Mouse (Mus musculus) embryonic facial prominence, embryonic 12.5 days (tissue): ENCODE data around the gene Cldn14. TPM values are rescaled to one million over a fixed set of nuclear protein-coding genes. Genes with fewer than 3 reads are reported as not detected.

ENCODE experiments used
- ATAC-seq: fragments of 200-750 bp; cut with Nextera tagmentation; 2 replicates; pipeline ENCODE4 v1.8.0; 2017; ENCODE audit not compliant: insufficient number of reproducible peaks, insufficient read depth, low FRiP score, low TSS enrichment
- H3K27ac ChIP-seq: fragments of 300-500 bp; sonication (generic); 2 replicates; pipeline ENCODE4 v1.5.1; 2016; ENCODE audit warnings: mild to moderate bottlenecking
- H3K27me3 ChIP-seq: fragments of 300-500 bp; sonication (generic); 2 replicates; pipeline ENCODE4 v1.6.1; 2016; ENCODE audit warnings: mild to moderate bottlenecking, moderate library complexity
- H3K36me3 ChIP-seq: fragments of 300-500 bp; sonication (generic); 2 replicates; pipeline ENCODE4 v1.6.1; 2016; ENCODE audit warnings: mild to moderate bottlenecking
- H3K4me1 ChIP-seq: fragments of 300-500 bp; sonication (generic); 2 replicates; pipeline ENCODE4 v1.6.1; 2016
- H3K4me2 ChIP-seq: fragments of 300-500 bp; sonication (generic); replicated peaks from 2 replicates; pipeline ENCODE4 v1.6.1; 2016; ENCODE audit warnings: mild to moderate bottlenecking, moderate library complexity
- H3K4me3 ChIP-seq: fragments of 300-500 bp; sonication (generic); 2 replicates; pipeline ENCODE4 v1.5.1; 2016; ENCODE audit warnings: mild to moderate bottlenecking
- H3K9ac ChIP-seq: fragments of 300-500 bp; sonication (generic); 2 replicates; pipeline ENCODE4 v1.6.1; 2016; ENCODE audit warnings: mild to moderate bottlenecking, moderate library complexity
- H3K9me3 ChIP-seq: fragments of 300-500 bp; sonication (generic); 2 replicates; pipeline ENCODE4 v1.6.1; 2016; ENCODE audit warnings: mild to moderate bottlenecking, moderate library complexity
- WGBS: fragments of 180-500 bp; shearing (Covaris S2); methylation state at CpG from one replicate; pipeline ENCODE4 v1.1.7; 2016; 5-methylcytosine and 5-hydroxymethylcytosine counted together
- polyA plus RNA-seq: library from polyadenylated mRNA; unstranded; fragments of >200 nt; fragmentation: Nextera tagmentation; extraction: Ambion mirVana; gene quantifications from 2 replicates; pipeline ENCODE4 v1.2.1, GENCODE M21; 2016

The Cldn14 gene
- polyA plus RNA-seq, 1 experiment from 2014 or later = 0.15 TPM

GRCm38 (mm10) chr16:93941781-93942567 lies 66.7 kb downstream of the Cldn14 start:
- H3K9me3 ChIP-seq = no peaks in the 10 kb centered on the region
- no peak overlapping the region for H3K27ac ChIP-seq
- 67% methylated on average over 10 of the region's 10 CpGs for WGBS
- no peak overlapping the region for H3K4me3 ChIP-seq
- no peak overlapping the region for H3K9ac ChIP-seq
- ATAC-seq = 0 out of 2 replicates have a peak, but pooled peaks have one; percentile 18
- H3K4me2 ChIP-seq = no peak overlapping the region
- H3K4me1 ChIP-seq = peaks cover 22% of the 10 kb centered on the region
- no peaks in the 10 kb centered on the region for H3K36me3 ChIP-seq
- H3K27me3 ChIP-seq = peaks cover 4% of the 10 kb centered on the region

- Histone ChIP-seq H3K27ac (no peak overlapping the region), H3K36me3 (no peaks in the 10 kb centered on the region), H3K4me3 (no peak overlapping the region), H3K9ac (no peak overlapping the region), H3K9me3 (no peaks in the 10 kb centered on the region), H3K27me3 (peaks cover 17% of the 10 kb centered on the region), H3K4me1 (peaks cover 35% of the 10 kb centered on the region), H3K4me2 (no peak overlapping the region)
- no peak for ATAC-seq
- 30% methylated on average over 4 of the region's 4 CpGs for WGBS
These were observed 68.7 kb downstream of the Cldn14 start for GRCm38 (mm10) chr16:93939961-93940360.

- 11% methylated on average over 16 of the region's 16 CpGs for WGBS
- Histone ChIP-seq H3K9me3 (no peaks in the 10 kb centered on the region), H3K36me3 (no peaks in the 10 kb centered on the region), H3K27me3 (peaks cover 27% of the 10 kb centered on the region), H3K9ac (no peak overlapping the region), H3K4me2 (peak overlapping the region; percentile 39), H3K4me1 (peaks cover 39% of the 10 kb centered on the region), H3K4me3 (peak overlapping the region; percentile 16; the same call in 1 of the 2 replicates), H3K27ac (no peak overlapping the region)
- ATAC-seq = no peak
These were observed 70.2 kb downstream of the Cldn14 start for GRCm38 (mm10) chr16:93938400-93938846.

DNA sequence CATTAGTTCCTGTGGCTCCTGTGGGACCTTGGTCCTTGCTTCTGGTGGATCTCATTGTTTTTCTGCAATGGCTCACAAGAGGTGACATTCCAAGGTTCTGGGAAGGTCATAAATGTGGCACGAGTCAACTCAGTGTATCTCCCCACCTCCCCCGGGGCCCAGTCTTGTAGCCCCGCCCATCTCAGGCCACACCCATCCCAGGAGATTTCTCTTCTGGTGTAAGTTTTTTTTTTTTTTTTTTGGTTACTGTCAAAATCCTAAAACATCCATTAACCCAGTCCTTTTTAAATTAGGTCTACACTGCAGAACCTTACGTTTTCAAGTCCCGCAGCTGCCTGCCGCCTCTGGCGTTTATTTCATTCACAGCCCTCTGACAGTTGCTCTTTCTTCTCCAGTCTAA lies 73.6 kb downstream of the Cldn14 start:
- Histone ChIP-seq H3K9ac (no peak overlapping the region), H3K4me1 (peaks cover 28% of the 10 kb centered on the region), H3K4me2 (no peak overlapping the region), H3K36me3 (no peaks in the 10 kb centered on the region), H3K4me3 (no peak overlapping the region), H3K9me3 (no peaks in the 10 kb centered on the region), H3K27me3 (peaks cover 28% of the 10 kb centered on the region), H3K27ac (no peak overlapping the region)
- WGBS = 20% methylated on average over 7 of the region's 7 CpGs
- no peak for ATAC-seq

DNA sequence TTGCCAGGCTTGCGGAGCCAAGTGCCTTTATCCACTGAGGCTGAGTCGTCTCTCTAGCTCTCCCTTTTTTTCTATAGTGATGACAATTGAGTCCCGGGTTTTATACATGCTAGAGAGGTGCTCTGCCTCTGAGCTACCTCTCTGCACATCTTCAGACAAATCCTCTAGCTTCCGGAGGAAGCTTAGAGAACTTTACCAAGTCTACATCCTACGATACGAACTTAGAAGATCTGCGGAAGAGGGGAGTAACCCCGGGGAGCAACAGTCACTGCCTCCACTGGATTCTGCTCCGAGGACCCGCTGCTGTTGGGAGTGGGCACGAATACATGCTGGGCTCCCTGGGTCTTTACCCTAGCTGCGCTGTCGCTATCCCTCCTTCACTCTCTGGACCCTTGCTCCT lies 74.0 kb downstream of the Cldn14 start:
- Histone ChIP-seq H3K36me3 (no peaks in the 10 kb centered on the region), H3K27me3 (peaks cover 28% of the 10 kb centered on the region), H3K9me3 (no peaks in the 10 kb centered on the region), H3K4me1 (peaks cover 28% of the 10 kb centered on the region), H3K27ac (no peak overlapping the region), H3K9ac (no peak overlapping the region), H3K4me2 (no peak overlapping the region), H3K4me3 (no peak overlapping the region)
- ATAC-seq = no peak
- 26% methylated on average over 13 of the region's 13 CpGs for WGBS

GRCm38 (mm10) chr16:93932185-93933168 lies 76.2 kb downstream of the Cldn14 start:
- Histone ChIP-seq H3K9me3 (no peaks in the 10 kb centered on the region), H3K27me3 (peaks cover 25% of the 10 kb centered on the region), H3K9ac (no peak overlapping the region), H3K4me3 (no peak overlapping the region), H3K4me1 (peaks cover 24% of the 10 kb centered on the region), H3K27ac (no peak overlapping the region), H3K4me2 (no peak overlapping the region), H3K36me3 (no peaks in the 10 kb centered on the region)
- 26% methylated on average over 17 of the region's 17 CpGs for WGBS
- ATAC-seq = no peak

GRCm38 (mm10) chr16:93929370-93930032 lies 79.1 kb downstream of the Cldn14 start:
- peaks cover 7% of the 10 kb centered on the region for H3K27me3 ChIP-seq
- no peak overlapping the region for H3K4me2 ChIP-seq
- H3K4me3 ChIP-seq = no peak overlapping the region
- WGBS = 90% methylated on average over 17 of the region's 17 CpGs
- H3K36me3 ChIP-seq = no peaks in the 10 kb centered on the region
- H3K27ac ChIP-seq = no peak overlapping the region
- no peak for ATAC-seq
- peaks cover 7% of the 10 kb centered on the region; the same call in 1 of the 2 replicates for H3K4me1 ChIP-seq
- H3K9ac ChIP-seq = no peak overlapping the region
- H3K9me3 ChIP-seq = no peaks in the 10 kb centered on the region

DNA sequence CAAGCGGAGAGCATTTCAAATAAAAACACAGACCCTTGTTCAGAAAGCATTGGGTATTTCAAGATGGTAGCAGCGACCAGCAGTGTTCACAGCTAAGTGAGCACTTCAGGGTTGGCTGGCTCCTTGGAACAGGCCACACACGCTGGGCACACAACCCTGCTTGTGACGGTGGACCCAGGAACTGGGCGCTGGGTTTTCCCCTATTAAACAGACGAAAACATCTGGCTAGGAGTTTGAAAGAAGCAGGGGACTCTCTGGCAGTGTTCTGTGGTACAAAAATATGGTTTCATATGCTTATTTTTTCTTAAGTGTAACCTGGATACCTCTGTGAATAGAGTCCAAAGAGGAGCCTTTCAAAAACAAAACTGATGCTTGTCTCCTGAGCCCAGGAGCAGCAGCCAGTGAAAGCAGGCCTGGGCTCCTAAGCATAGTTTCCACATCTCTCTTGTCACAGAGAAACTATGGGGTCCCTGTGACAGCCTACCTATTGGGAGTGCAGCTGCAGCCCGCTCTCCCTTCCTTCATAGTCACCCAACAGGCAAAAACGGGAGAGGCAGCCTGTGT lies 82.9 kb downstream of the Cldn14 start:
- Histone ChIP-seq H3K4me1 (no peaks in the 10 kb centered on the region), H3K36me3 (no peaks in the 10 kb centered on the region), H3K4me2 (no peak overlapping the region), H3K9me3 (no peaks in the 10 kb centered on the region), H3K9ac (no peak overlapping the region), H3K27me3 (no peaks in the 10 kb centered on the region), H3K27ac (no peak overlapping the region), H3K4me3 (no peak overlapping the region)
- WGBS = 72% methylated on average over 8 of the region's 8 CpGs
- ATAC-seq = no peak

DNA sequence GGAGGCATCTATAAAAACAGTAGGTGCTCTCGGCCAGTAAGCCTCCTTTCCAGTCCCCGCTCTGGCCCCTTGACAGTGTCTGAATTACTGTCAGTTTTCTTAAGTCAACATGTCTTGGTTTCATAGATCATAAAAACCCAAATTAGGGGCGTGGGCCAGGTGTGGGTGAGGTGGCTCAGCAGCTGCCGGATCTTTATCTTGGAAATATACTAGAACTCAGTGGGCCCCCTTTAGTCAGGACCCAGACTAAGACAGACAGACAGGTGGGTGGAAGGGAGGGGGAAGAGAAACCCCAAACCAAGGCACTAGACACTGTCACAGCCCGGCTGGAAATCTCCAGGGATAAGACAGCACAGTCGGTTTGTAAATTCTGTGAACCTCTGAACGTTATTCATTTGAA lies 84.8 kb downstream of the Cldn14 start:
- 71% methylated on average over 7 of the region's 7 CpGs for WGBS
- H3K4me2 ChIP-seq = no peak overlapping the region
- ATAC-seq = no peak

GRCm38 (mm10) chr16:93922835-93923389 lies 85.7 kb downstream of the Cldn14 start:
- no peak overlapping the region for H3K9ac ChIP-seq
- H3K4me2 ChIP-seq = no peak overlapping the region
- no peak overlapping the region for H3K4me3 ChIP-seq
- no peaks in the 10 kb centered on the region for H3K9me3 ChIP-seq
- no peaks in the 10 kb centered on the region for H3K27me3 ChIP-seq
- H3K27ac ChIP-seq = no peak overlapping the region
- 74% methylated on average over 5 of the region's 5 CpGs for WGBS
- H3K36me3 ChIP-seq = no peaks in the 10 kb centered on the region
- ATAC-seq = no peak
- peaks cover 9% of the 10 kb centered on the region for H3K4me1 ChIP-seq

More for the DNA sequence above, 84.8 kb downstream of the Cldn14 start:
- Histone ChIP-seq H3K27me3 (no peaks in the 10 kb centered on the region), H3K9ac (no peak overlapping the region), H3K9me3 (no peaks in the 10 kb centered on the region), H3K27ac (no peak overlapping the region), H3K4me1 (no peaks in the 10 kb centered on the region), H3K4me3 (no peak overlapping the region), H3K36me3 (no peaks in the 10 kb centered on the region)

- peaks cover 9% of the 10 kb centered on the region for H3K4me1 ChIP-seq
- WGBS = 75% methylated on average over 4 of the region's 4 CpGs
- no peaks in the 10 kb centered on the region for H3K36me3 ChIP-seq
- no peak overlapping the region for H3K4me3 ChIP-seq
- no peaks in the 10 kb centered on the region for H3K27me3 ChIP-seq
- ATAC-seq = no peak
- H3K4me2 ChIP-seq = no peak overlapping the region
- H3K9me3 ChIP-seq = no peaks in the 10 kb centered on the region
- H3K27ac ChIP-seq = no peak overlapping the region
- H3K9ac ChIP-seq = no peak overlapping the region
These were observed 88.0 kb downstream of the Cldn14 start for GRCm38 (mm10) chr16:93920673-93921072.
